Mouse (Mus musculus) left cerebral cortex, postnatal 25 days (tissue): ENCODE results near the gene Mymk. TPM values are rescaled to one million over a fixed set of nuclear protein-coding genes. Genes with fewer than 3 reads are reported as not detected.

Experiments
- DNase-seq, 2 experiments: peaks; one replicate each; pipeline ENCODE4 v3.0.0; 2022; ENCODE audit warnings: low spot score in 2 of 2, mixed read lengths in 1 of 2
- intact Hi-C: fragments of 180-260 bp; cut with DNase I; formaldehyde crosslinking; loops from one replicate; pipeline ENCODE4 v1.15.1; 2025
- total RNA-seq, 2 experiments: library from RNA; stranded (reverse); gene quantifications; 2 replicates each; pipeline ENCODE4 v1.2.3; 2021

Gene Mymk
- total RNA-seq, 2 experiments from 2014 or later = 0.32 to 0.60 TPM

DNA sequence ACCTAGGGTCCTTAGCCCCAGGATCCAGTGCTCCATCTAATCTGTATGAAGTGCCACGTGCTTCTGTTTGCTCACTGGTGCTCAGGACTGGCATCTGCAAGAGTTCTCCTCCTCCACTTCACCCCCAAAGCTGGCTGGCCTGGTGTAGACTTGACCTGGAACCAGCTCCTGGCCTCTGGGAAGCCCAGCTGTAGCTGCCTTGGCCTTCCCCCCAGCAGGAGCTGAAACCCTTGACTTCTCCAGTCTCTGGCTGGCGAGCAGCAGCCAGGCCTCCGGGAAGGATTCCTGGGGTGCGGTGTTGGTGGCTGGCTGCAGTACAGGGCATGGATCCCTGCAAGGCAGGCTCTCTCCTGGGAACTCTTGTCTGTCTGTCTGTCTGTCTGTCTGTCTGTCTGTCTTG lies 27.8 kb downstream of the Mymk start:
- intact Hi-C loops = no loop called here
- no peak for DNase-seq

GRCm38 (mm10) chr2:27043461-27043860 lies 28.5 kb downstream of the Mymk start:
- intact Hi-C loops = loop anchor here (1.0 to 2.0 kb wide), 2 partner anchors 83 to 194 kb away; no protein-coding TSS in a partner anchor
- DNase-seq = peak; percentile 90 to 93

DNA sequence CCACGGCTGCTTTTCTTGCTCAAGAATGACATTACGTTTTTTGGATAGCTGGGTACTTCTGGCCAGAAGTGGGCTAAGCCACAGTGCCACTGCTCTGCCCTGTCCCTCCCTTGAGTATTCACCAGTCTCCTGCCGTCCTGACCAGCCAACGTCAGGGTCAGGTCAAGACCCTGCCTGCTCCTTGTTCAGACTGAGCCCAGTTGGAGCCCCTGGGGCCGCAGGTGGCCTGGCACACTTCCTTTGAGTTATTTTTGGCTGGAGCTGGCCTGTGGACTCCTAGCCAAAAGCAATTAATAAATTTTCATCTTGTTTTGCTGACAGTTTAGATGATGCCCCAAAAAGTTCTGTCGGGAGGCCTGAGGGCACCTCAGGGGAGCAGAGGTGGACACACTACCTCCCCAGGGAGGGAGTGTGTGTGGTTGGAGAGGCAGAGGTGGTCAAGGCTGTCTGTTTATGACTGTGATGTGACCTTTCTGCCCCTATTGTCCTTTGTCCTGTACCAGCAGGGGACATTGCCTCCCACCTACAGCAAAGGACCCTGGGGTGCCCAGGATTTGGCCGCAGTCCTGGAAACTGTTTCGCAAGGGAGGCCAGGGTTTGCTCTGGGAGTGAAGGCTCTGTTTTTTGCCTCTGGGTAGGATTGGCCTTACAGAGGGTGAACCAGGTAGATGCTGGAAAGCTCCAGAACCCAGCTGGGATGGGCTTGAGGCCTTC lies 29.7 kb downstream of the Mymk start:
- intact Hi-C loops = loop anchor here (2.0 kb wide), 1 partner anchor 85 kb away; no protein-coding TSS in a partner anchor
- no peak for DNase-seq

DNA sequence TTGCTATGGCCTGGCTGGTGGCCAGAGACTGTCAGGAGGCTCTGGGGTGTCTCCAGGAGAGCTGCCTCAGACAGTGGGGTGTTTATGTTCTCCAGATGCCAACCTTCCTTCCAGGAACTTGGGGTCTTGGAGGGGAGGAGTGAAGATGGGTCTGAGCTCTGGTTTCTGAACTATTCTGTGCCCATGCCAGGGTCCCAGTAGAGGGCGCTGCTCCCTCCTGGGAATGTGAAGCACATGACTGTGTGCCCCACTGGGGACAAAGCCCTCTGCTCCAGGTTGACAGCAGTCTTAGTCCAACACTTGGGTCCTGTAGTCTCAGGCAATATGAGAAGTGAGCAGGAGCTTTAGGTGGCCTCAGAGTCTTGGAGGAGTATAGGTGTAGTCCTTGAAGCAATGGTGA lies 32.7 kb downstream of the Mymk start:
- DNase-seq = no peak
- intact Hi-C loops = loop anchor here (2.0 to 5.0 kb wide), 2 partner anchors 108 to 392 kb away; no protein-coding TSS in a partner anchor

DNA sequence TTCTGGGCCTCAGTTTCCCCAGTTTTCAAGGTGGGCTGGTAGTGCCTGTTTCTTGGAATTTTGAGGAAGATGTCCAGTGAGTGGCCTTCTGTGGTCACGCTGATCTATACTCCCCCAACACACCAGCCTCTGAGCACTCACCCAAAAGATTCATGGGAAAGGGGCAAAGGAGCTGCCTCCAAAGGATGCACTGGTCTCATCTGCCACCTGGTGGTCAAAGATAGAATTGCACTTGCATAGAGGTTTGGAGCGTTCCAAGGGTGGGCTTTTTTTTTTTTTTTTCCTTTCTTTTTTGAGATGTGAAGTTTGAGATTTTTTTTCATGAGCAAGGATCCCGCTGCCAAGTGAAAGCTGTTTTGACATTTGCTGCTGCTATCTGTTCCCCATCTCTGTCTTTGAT lies 33.4 kb downstream of the Mymk start:
- intact Hi-C loops = loop anchor here (1.0 to 5.0 kb wide), 3 partner anchors 20 to 391 kb away; no protein-coding TSS in a partner anchor
- DNase-seq = peak; percentile 66 to 72

GRCm38 (mm10) chr2:27037008-27037407 lies 35.0 kb downstream of the Mymk start:
- intact Hi-C loops = loop anchor here (5.0 kb wide), 1 partner anchor 390 kb away; no protein-coding TSS in a partner anchor
- DNase-seq = no peak

DNA sequence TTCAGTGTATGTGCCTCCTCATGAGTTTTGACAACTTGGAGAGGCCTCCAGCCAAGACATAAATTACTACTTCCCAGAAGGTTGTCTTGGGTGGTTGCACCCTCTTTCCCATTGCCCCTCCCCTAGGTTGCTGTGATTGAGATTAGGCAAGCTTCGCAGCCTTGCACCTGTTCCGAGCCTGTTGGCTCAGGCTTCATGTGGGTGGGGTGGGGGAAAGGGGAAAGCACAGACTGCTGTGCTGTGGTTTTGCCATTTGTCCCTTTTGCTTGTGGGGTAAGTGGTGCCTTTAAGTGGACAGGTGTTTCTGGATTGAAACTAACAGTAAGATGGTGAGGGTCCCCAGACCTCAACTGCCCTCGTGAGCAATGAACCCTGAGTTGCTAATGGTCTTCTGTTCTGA lies 36.0 kb downstream of the Mymk start:
- intact Hi-C loops = loop anchor here (5.0 kb wide), 1 partner anchor 389 kb away; no protein-coding TSS in a partner anchor

GRCm38 (mm10) chr2:27032361-27032760 lies 39.6 kb downstream of the Mymk start:
- no peak for DNase-seq
- intact Hi-C loops = no loop called here

More for the DNA sequence above, 36.0 kb downstream of the Mymk start:
- DNase-seq = no peak

DNA sequence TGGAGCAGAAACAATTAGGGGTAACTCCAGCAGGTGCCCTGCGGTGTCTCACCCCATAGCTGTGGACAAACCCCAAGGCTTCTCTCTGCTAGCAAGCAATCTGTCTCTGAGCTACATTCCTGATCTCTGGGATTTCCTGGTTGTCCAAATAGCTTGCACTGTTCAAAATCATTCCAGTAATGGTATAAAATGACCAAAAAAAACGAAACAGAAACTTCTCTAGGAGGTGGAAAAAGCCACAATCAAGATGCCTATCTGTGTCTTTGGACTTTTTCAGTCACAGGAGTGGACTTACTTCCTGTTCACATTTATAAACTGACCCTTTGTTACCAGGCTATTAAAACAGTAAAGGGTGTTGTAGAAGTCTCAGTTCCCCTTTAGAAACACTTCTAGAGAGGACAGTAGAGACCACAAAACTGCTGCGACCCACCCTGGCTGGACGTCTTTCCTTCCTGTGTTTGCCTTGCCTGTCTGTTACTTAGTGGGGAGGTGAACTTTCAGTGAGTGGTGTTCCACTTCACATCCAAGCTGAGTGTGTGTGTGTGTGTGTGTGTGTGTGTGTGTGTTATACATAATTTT lies 43.5 kb downstream of the Mymk start:
- no peak for DNase-seq
- intact Hi-C loops = loop anchor here (5.0 to 10.0 kb wide), 2 partner anchors 116 to 394 kb away; partner anchors contain the start of genes Med22 and Rpl7a

DNA sequence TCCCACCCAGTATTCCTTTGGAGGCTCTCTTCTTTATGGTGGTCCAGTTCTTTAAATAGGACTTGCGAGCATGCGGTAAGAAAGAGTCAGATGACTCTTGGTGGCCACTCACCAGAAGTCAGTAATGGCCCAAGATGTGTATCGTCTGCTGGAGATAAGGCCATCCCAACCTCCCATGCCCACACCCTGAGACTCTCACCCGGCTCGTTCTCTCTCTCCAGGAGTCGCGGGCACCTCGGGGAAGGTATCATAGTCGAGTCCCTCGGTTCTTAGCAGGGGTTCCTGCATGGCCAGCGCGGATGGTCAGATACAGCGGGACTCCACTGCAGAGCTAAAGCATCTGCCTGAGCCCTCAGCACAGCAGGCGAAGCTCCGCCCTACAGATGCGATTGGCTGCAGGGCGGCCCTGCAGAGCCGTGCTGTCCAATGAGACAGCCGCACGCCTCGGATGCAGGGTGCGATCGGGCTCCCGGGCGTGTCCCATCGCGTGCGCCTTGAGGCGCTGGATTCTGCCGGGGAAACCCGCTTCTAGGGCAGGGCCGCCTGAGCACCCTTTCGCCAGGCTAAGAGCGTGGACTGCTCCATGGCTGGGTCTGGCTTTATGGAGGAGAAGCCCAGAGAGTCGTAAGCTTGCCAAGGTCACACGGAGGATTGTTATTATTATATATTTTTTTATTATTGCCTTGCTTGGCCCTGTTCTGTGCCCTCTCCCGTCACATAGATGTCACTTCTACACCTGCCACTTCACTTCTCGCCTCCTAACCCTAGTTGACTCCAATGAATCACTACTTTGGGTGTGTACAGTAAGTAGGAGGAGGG lies 44.2 kb downstream of the Mymk start, which contains the start of gene Slc2a6:
Slc2a6 (minus strand) TSS at position 381 of the 819 bp plus-strand sequence.
- peak; percentile 94 to 96 for DNase-seq
- intact Hi-C loops = loop anchor here (5.0 to 10.0 kb wide), 2 partner anchors 116 to 393 kb away; partner anchors contain the start of genes Med22 and Rpl7a

- intact Hi-C loops = loop anchor here (5.0 to 10.0 kb wide), 2 partner anchors 115 to 392 kb away; partner anchors contain the start of genes Med22 and Rpl7a
- no peak for DNase-seq
Measured at GRCm38 (mm10) chr2:27026857-27027617, 44.9 kb downstream of the Mymk start.

GRCm38 (mm10) chr2:27026332-27026731 lies 45.6 kb downstream of the Mymk start:
- no peak for DNase-seq
- intact Hi-C loops = loop anchor here (5.0 to 10.0 kb wide), 2 partner anchors 114 to 392 kb away; partner anchors contain the start of genes Med22 and Rpl7a

- DNase-seq = no peak
- intact Hi-C loops = loop anchor here (5.0 to 10.0 kb wide), 2 partner anchors 113 to 391 kb away; partner anchors contain the start of genes Med22 and Rpl7a
Measured at GRCm38 (mm10) chr2:27025545-27025944, 46.4 kb downstream of the Mymk start.

DNA sequence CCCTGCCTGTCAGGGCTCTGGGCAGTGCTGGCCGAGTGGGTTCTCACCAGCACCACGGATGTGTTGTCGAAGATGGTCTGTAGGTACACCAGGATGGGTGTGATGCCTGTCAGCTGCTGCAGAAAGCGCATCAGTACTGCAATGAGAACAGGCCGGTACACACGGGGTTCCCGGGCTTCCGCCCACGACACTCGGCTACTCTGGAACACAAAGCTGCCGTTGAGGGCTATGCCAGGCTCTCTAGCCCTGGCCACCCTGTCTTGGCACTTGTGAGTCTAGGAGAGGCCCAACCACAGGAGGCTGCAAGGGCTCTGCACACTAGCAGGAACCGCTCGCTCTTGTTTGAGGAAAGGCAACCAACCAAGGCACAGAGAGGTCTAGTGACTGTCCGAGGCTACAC lies 47.8 kb downstream of the Mymk start:
- intact Hi-C loops = loop anchor here (10.0 kb wide), 1 partner anchor 389 kb away; no protein-coding TSS in a partner anchor
- no peak for DNase-seq

DNA sequence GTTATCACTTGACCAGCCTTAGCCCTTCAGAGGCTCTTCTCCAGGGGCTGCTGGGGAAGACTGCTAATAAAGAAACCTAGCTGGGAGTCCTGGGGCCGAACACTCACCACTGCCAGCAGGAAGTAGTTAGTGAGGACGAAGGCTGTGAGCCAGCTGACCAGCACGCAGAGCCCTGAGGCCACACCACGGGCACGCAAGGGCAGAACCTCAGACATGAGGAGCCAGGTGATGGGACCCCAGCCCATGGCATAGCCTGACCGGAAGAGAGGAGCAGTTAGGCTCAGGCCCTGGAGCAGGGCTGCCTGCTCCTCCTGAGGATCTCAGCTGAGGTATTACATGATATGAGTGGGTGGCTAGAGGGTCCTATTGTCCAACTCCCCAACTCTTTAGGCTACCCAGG lies 49.4 kb downstream of the Mymk start:
- intact Hi-C loops = loop anchor here (10.0 kb wide), 1 partner anchor 388 kb away; no protein-coding TSS in a partner anchor
- no peak for DNase-seq

DNA sequence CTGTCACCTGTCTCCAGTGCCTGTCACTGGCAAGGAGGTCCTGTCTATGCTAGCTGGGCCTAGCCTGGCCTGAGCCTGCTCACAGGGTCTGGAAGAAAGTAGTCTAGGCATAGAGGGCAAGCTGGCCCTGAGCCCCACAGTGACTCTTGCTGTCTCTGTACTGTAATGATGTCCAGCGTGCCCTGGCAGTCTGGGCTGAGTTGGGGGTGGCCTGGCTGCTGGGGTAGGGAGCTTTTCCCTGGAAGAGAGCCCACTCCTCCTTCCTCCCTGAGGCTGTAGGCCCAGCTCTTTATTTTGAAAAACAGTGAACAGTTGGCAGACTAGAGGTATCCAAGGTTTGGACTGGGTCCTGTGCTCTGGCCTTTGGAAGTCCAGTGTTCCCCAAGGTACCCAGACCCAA lies 50.9 kb downstream of the Mymk start:
- no peak for DNase-seq
- intact Hi-C loops = loop anchor here (10.0 kb wide), 1 partner anchor 386 kb away; no protein-coding TSS in a partner anchor

- no peak for DNase-seq
- intact Hi-C loops = no loop called here
Measured at GRCm38 (mm10) chr2:27019530-27019929, 52.4 kb downstream of the Mymk start.

DNA sequence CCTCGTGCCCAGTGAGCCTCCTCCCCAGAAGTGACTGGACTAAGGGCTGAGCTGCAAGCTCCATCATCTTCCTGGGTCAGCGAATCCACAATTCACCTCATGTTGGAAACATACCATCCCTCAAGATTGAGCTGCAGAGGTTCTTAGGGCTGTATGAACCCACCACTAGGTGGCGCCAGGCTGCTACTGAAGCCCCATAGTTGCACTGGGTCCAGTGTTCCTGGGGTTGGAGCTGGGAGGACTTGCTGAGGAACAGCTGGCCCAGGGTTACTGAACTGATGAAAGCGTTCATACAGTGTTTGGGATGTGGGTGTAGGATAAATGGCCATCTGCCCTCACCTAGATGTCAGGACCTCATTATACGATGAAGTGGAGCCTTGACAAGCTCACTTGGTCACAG lies 54.2 kb downstream of the Mymk start:
- intact Hi-C loops = loop anchor here (1.0 kb wide), 1 partner anchor 20 kb away; no protein-coding TSS in a partner anchor
- peak; percentile 71 to 78 for DNase-seq
